Mouse (Mus musculus) small intestine, adult 2 months (tissue): ENCODE measurements around the gene Synpo2. TPM values are rescaled to one million over a fixed set of nuclear protein-coding genes. Genes with fewer than 3 reads are reported as not detected.

ENCODE experiments used
- H3K27ac ChIP-seq: fragments of 200-500 bp; 2 replicates; pipeline ENCODE4 v1.5.1; 2012; ENCODE audit warnings: low read depth, low read length, control low read depth, inconsistent platforms; ENCODE audit not compliant: insufficient read depth
- H3K27me3 ChIP-seq: fragments of 200-500 bp; 2 replicates; pipeline ENCODE4 v1.6.1; 2012; ENCODE audit warnings: mild to moderate bottlenecking, moderate library complexity, low read length, inconsistent platforms; ENCODE audit not compliant: control insufficient read depth, insufficient read depth
- H3K36me3 ChIP-seq: fragments of 200-500 bp; 2 replicates; pipeline ENCODE4 v1.6.1; 2012; ENCODE audit warnings: mild to moderate bottlenecking, low read length, control low read depth, inconsistent platforms; ENCODE audit not compliant: control insufficient read depth, insufficient read depth
- H3K4me1 ChIP-seq: fragments of 200-500 bp; 2 replicates; pipeline ENCODE4 v1.6.1; 2012; ENCODE audit warnings: low read length, inconsistent platforms, mixed read lengths; ENCODE audit not compliant: control insufficient read depth, insufficient read depth, insufficient read length
- H3K4me3 ChIP-seq: fragments of 200-500 bp; 2 replicates; pipeline ENCODE4 v1.5.1; 2012; ENCODE audit warnings: low read depth, mild to moderate bottlenecking, control low read depth, inconsistent platforms, low read length, moderate library complexity
- CTCF ChIP-seq: fragments of 200-500 bp; IDR thresholded peaks from 2 replicates; pipeline ENCODE4 v1.5.1; 2012; ENCODE audit warnings: low read depth, mild to moderate bottlenecking, control low read depth, inconsistent platforms, low read length, moderate library complexity, mixed read lengths; ENCODE audit not compliant: insufficient replicate concordance, insufficient read length; ENCODE audit errors: extremely low read depth
- POLR2A ChIP-seq: fragments of 200-500 bp; IDR thresholded peaks from 2 replicates; pipeline ENCODE4 v1.6.1; 2012; ENCODE audit warnings: low read depth, mild to moderate bottlenecking, control low read depth, inconsistent platforms, low read length, moderate library complexity
- WGBS: fragments of 180-500 bp; shearing (Covaris S2); methylation state at CpG from one replicate; pipeline ENCODE4 v1.1.7; 2018; 5-methylcytosine and 5-hydroxymethylcytosine counted together
- polyA plus RNA-seq: library from polyadenylated mRNA; depleted of rRNA; stranded (reverse); fragments of >200 nt; gene quantifications from 2 replicates; pipeline ENCODE4 v1.2.3, GENCODE M21; 2012

Gene Synpo2
- polyA plus RNA-seq, 1 experiment: 7.6 TPM

DNA sequence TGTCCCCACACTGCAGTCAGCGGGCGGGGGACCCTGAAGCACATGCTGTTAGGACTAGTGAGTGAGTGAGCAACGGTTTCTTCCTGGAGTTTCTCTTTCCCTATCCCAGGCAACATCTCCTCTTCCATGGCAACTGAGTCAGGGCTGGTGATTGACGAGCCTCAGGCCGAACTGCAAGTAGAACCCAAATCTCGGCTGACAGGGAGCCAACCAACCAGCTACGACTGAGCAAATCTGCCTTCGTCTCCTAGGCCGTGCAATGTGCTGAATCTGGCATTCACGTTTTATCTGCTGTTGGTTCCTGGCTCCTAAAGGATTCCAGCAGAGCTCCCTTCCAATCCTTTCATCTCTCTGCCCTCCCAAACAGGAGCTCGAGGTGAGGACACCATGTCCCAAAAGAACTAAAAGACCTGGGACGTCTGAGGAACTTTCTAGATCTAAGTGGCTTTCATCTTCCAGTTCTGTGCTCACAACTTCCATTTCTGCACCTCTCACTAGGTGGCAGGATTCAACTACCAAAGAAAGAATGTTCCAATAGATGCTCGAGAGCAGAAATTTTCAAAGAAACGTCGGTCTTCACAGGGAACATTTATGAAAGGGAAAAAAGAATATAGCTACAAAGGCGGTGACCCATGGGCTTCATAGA, 1.6 kb downstream of the Synpo2 start:
- Histone ChIP-seq H3K4me3 (peak overlapping the region; percentile 11), H3K36me3 (no peaks in the 10 kb centered on the region), H3K4me1 (no peaks in the 10 kb centered on the region), H3K27ac (peak overlapping the region; percentile 48), H3K27me3 (no peaks in the 10 kb centered on the region)
- 42% methylated on average over 16 of the region's 16 CpGs for WGBS
- TF ChIP-seq CTCF (no peak), POLR2A (no peak)

DNA sequence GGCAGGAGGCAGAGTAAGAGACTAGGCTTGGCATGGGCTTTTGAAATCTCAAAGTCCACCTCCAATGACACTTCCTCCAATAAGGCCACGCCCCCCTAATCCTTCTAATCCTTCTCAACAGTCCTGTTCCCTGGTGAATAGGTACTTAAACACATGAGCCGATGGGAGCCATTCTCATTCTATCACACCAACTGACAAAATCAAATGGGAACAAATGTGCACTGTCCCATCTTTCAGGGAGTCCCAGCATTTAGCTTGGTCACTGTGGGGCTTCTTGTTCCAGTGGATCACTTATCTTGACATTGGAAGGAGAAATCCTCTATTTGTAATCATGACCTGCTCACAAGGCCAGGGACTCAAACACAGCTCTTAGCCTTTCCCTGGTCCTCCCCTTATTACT, 4.3 kb downstream of the Synpo2 start:
- H3K4me1 ChIP-seq: no peaks in the 10 kb centered on the region
- WGBS: 86% methylated on average over 2 of the region's 2 CpGs
- H3K27ac ChIP-seq: no peak overlapping the region
- H3K4me3 ChIP-seq: no peak overlapping the region
- TF ChIP-seq CTCF (no peak), POLR2A (no peak)
- no peaks in the 10 kb centered on the region for H3K36me3 ChIP-seq
- H3K27me3 ChIP-seq: no peaks in the 10 kb centered on the region

DNA sequence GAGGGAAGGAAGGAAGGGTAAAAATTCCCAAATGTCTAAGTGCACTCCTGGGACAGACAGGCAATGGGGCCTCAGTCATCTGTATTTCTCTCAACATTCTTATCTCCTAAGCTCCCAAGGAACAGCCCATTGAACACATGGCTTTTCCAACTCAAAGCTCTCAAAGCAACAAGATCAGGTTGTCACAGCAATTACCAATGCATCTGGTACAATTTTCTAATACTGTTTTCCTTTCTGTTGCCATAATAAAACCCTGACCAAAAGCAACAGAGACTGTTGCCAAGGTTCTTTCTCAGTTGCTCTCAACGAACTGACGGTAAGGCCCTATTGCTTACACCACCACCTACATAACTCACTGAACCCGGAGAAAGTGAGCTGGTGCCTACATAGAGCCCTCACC, 8.7 kb downstream of the Synpo2 start:
- TF ChIP-seq CTCF (no peak), POLR2A (no peak)
- Histone ChIP-seq H3K27ac (no peak overlapping the region), H3K36me3 (no peaks in the 10 kb centered on the region), H3K4me1 (no peaks in the 10 kb centered on the region), H3K4me3 (no peak overlapping the region), H3K27me3 (no peaks in the 10 kb centered on the region)
- WGBS: 73% methylated on average over 3 of the region's 3 CpGs

DNA sequence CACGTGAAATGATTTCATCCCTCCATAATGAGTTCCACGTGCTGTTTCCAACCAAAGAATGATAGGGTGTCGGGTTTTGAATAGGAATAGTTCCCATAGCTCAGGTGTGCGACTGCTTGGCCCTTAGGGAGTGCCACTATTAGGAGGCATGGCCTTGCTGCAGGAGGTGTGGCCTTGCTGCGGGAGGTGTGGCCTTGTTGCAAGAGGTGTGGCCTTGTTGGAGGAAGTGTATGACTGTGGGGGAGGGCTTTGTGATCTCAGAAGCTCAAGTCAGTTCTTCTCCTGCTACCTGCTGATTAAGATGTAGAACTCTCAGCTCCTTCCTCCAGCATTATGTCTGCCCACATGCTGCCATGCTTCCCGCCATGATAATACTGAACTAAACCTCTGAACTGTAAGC, 17.3 kb downstream of the Synpo2 start:
- no peak for TF ChIP-seq POLR2A
- no peak for TF ChIP-seq CTCF
- Histone ChIP-seq H3K36me3 (no peaks in the 10 kb centered on the region), H3K4me3 (no peak overlapping the region), H3K27me3 (no peaks in the 10 kb centered on the region), H3K4me1 (no peaks in the 10 kb centered on the region), H3K27ac (no peak overlapping the region)
- 44% methylated on average over 6 of the region's 6 CpGs for WGBS

DNA sequence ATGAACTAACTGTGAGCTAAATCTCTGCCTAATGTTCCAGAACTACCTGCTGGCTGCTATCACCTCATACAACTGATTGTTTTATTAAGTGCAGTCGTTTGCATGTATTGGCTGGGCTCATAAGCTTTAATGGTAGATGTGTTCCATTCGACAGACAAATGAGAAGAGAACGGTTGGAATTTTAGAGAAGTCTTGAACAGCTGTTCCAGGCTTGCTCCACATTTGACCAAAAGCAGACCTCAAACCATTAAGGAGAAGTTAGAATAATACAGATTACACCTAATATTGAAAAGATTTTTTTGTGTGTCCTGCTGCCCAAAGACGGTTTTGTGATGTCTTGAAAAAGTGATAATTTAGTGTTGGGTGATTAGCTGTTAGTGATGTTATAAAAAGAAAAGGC, 27.1 kb downstream of the Synpo2 start:
- H3K27ac ChIP-seq: no peak overlapping the region
- H3K4me3 ChIP-seq: no peak overlapping the region
- WGBS: 63% methylated on average over 4 of the region's 4 CpGs
- H3K27me3 ChIP-seq: no peaks in the 10 kb centered on the region; the same call in 1 of the 2 replicates
- TF ChIP-seq CTCF (no peak), POLR2A (no peak)
- no peaks in the 10 kb centered on the region for H3K36me3 ChIP-seq
- H3K4me1 ChIP-seq: peaks cover 2% of the 10 kb centered on the region; the same call in 1 of the 2 replicates

DNA sequence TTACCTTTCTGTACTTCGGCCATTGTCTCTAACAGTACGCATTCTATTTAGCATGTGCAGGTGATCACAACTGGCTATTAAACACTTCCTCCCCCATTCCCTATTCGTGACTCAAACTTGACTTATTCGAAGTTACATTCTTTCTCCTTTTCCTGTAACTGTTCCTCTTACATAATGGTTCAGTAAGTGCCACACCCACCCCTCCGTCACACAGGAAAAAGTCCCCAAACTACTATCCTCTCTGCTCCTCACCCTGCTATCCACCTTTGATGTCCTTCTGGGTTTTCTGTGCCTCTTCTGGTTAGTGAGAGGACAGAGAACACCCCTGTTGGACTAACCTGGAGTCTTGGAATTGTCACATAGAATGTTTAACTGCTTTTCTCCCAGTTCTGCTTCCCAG, 28.6 kb downstream of the Synpo2 start:
- H3K4me3 ChIP-seq: no peak overlapping the region
- TF ChIP-seq CTCF: no peak
- no peaks in the 10 kb centered on the region for H3K36me3 ChIP-seq
- peaks cover 2% of the 10 kb centered on the region; the same call in 1 of the 2 replicates for H3K4me1 ChIP-seq
- WGBS: 47% methylated on average over 5 of the region's 5 CpGs
- H3K27me3 ChIP-seq: no peaks in the 10 kb centered on the region; the same call in 1 of the 2 replicates
- H3K27ac ChIP-seq: no peak overlapping the region; the same call in 1 of the 2 replicates

DNA sequence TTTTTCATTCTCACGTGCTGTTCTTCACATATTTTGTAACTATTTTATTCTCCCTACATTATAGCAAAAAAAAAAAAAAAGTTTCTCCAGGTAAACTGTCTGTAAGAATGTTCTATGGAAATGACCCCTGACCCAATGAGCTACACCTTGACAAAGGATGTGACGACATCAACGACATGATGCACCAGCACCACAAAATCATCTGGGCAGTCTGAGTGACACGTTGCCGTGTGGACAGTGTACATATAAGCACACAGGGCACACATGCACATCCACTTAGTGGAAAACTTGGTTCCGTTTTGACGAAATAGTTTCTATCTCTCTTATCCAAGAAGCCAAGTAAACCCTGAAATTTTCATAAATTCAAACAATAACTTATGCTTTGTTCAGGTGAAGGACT, 30.5 kb downstream of the Synpo2 start:
- Histone ChIP-seq H3K4me1 (peaks cover 2% of the 10 kb centered on the region; the same call in 1 of the 2 replicates), H3K36me3 (no peaks in the 10 kb centered on the region), H3K4me3 (no peak overlapping the region), H3K27ac (no peak overlapping the region), H3K27me3 (no peaks in the 10 kb centered on the region; the same call in 1 of the 2 replicates)
- TF ChIP-seq POLR2A (no peak), CTCF (no peak)
- WGBS: 73% methylated on average over 7 of the region's 7 CpGs
